Mouse (Mus musculus) stomach, postnatal 0 days (tissue): ENCODE data around the gene Rps6kc1. TPM values are rescaled to one million over a fixed set of nuclear protein-coding genes. Genes with fewer than 3 reads are reported as not detected.

Experiments
- ATAC-seq: fragments of 200-750 bp; cut with Nextera tagmentation; 2 replicates; pipeline ENCODE4 v1.8.0; 2017; ENCODE audit not compliant: low FRiP score, low TSS enrichment
- DNase-seq: peaks from one replicate; pipeline ENCODE4 v3.0.0-alpha.2; 2016; ENCODE audit warnings: low spot score
- H3K27ac ChIP-seq: fragments of 300-500 bp; sonication (generic); replicated peaks from 2 replicates; pipeline ENCODE4 v1.5.1; 2014; ENCODE audit warnings: mild to moderate bottlenecking, control low read depth
- H3K27me3 ChIP-seq: fragments of 300-500 bp; sonication (generic); 2 replicates; pipeline ENCODE4 v1.6.1; 2014; ENCODE audit warnings: low read length; ENCODE audit not compliant: control insufficient read depth, insufficient read depth
- H3K36me3 ChIP-seq: fragments of 300-500 bp; sonication (generic); 2 replicates; pipeline ENCODE4 v1.6.1; 2014; ENCODE audit warnings: low read length, mixed read lengths; ENCODE audit not compliant: control insufficient read depth, insufficient read depth
- H3K4me1 ChIP-seq: fragments of 300-500 bp; sonication (generic); replicated peaks from 2 replicates; pipeline ENCODE4 v1.6.1; 2014; ENCODE audit warnings: antibody characterized with exemption; ENCODE audit not compliant: control insufficient read depth, insufficient read depth
- H3K4me2 ChIP-seq: fragments of 300-500 bp; sonication (generic); replicated peaks from 2 replicates; pipeline ENCODE4 v1.6.1; 2014; ENCODE audit warnings: low read depth, mild to moderate bottlenecking, control low read depth, moderate library complexity
- H3K4me3 ChIP-seq: fragments of 300-500 bp; sonication (generic); 2 replicates; pipeline ENCODE4 v1.5.1; 2014; ENCODE audit warnings: low read depth, low read length, control low read depth
- H3K9ac ChIP-seq: fragments of 300-500 bp; sonication (generic); 2 replicates; pipeline ENCODE4 v1.6.1; 2014; ENCODE audit warnings: mild to moderate bottlenecking, low read length, control low read depth, mixed read lengths
- H3K9me3 ChIP-seq: fragments of 300-500 bp; sonication (generic); 2 replicates; pipeline ENCODE4 v1.6.1; 2016; ENCODE audit warnings: low read length; ENCODE audit not compliant: control insufficient read depth
- CTCF ChIP-seq: IDR thresholded peaks from 2 replicates; pipeline ENCODE4 v1.5.1; 2016; ENCODE audit warnings: antibody characterized with exemption, low read depth, mild to moderate bottlenecking, moderate library complexity
- EP300 ChIP-seq: optimal IDR thresholded peaks from 2 replicates; pipeline ENCODE3; 2016; ENCODE audit warnings: antibody characterized with exemption
- WGBS: fragments of 180-500 bp; shearing (Covaris S2); extraction: QIAGEN DNeasy Blood & Tissue Kit; methylation state at CpG from one replicate; pipeline ENCODE4 v1.1.7; 2014; 5-methylcytosine and 5-hydroxymethylcytosine counted together
- polyA plus RNA-seq: library from polyadenylated mRNA; unstranded; fragments of >200 nt; fragmentation: Nextera tagmentation; extraction: Ambion mirVana; gene quantifications from 2 replicates; pipeline ENCODE4 v1.2.1, GENCODE M21; 2015

Gene Rps6kc1
- polyA plus RNA-seq, 1 experiment from 2014 or later, result 4.5 TPM

DNA sequence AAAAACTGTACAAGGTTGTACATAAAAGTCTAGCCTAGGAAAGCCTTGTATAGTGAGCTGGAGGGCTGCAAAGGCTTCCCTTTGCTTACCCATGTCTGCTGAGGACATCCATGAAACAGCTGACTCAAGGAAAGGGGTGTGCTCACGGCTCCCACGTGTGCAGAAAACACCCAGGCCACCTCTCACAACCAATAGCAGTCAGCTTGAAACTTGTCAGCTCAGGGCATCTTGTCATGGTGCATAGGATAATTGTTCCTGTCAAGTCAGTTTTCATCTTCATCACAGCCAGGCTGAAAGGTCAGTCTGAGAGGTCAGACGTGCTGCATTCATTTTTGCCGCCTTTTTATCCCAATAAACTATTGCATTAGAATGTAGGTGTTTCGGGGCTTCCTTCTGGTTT is 36.4 kb upstream of the Rps6kc1 start:
- Histone ChIP-seq H3K27ac (no peak overlapping the region), H3K9ac (no peak overlapping the region), H3K4me3 (no peak overlapping the region), H3K4me2 (no peak overlapping the region), H3K4me1 (no peaks in the 10 kb centered on the region), H3K36me3 (peaks cover 5% of the 10 kb centered on the region; the same call in 1 of the 2 replicates), H3K9me3 (no peaks in the 10 kb centered on the region), H3K27me3 (no peaks in the 10 kb centered on the region)
- WGBS, result 80% methylated on average over 5 of the region's 5 CpGs
- DNase-seq (no peak), ATAC-seq (no peak)
- TF ChIP-seq EP300 (no peak), CTCF (no peak)

DNA sequence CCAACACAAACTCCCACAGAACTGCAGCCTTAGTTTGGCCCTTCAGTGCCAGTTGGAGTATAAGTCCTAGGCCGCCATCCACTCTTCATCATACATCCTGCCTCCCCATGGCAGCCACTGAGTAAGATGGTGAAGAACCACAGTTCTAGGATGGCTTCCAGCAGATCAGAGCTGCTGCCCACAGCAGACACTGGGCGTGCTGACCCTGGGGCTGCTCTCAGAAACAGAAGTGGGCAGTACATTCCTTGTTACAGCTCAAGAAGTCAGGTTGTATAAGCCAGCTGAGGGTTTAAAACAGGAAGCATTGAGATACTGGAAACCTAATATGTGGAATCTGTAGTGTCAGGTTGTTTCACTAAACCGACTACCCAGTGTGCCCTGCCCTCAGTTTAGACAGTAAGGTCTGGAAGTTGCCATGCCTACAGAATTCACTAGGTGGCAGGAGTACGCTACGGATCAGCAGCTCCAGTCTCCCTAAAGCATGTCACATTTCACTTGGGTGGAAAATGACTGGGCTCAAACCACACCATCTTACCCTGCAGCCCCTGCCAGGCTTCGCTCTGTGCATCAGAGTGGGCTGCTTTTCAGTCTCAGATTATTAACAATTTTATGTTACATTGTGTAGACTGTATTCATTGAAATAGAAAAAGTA is 32.7 kb upstream of the Rps6kc1 start:
- Histone ChIP-seq H3K36me3 (peaks cover 18% of the 10 kb centered on the region; the same call in 1 of the 2 replicates), H3K9ac (no peak overlapping the region), H3K9me3 (no peaks in the 10 kb centered on the region), H3K4me3 (no peak overlapping the region), H3K4me2 (no peak overlapping the region), H3K27ac (no peak overlapping the region), H3K4me1 (no peaks in the 10 kb centered on the region), H3K27me3 (no peaks in the 10 kb centered on the region)
- peak; percentile 89 for ATAC-seq
- WGBS, result 48% methylated on average over 6 of the region's 6 CpGs
- peak; percentile 76 for DNase-seq
- no peak for TF ChIP-seq EP300
- peak; percentile 94 for TF ChIP-seq CTCF

DNA sequence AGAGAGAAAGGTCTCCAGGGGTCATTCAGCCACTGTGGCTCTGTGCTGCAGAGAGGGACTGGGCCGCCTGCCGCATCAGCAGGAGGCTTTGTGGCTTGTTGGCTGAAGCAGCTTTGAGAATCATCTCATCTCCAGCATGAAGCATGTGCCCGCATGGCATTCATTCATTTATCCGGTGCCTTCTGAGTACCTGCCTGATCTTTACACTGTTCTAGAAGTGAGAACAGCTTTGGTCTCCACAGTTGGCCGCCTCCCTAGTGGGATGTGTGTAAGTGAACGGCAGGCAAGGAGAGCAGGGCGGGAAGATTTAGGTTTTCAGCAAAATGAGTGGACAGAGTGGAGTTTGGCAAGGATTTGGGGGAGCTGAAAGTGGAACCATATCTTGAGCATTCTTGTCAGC is 28.2 kb upstream of the Rps6kc1 start:
- DNase-seq, result no peak
- ATAC-seq, result no peak
- no peak overlapping the region for H3K9ac ChIP-seq
- H3K4me1 ChIP-seq, result no peaks in the 10 kb centered on the region
- H3K27me3 ChIP-seq, result no peaks in the 10 kb centered on the region
- H3K4me3 ChIP-seq, result no peak overlapping the region
- no peak for TF ChIP-seq CTCF
- no peak for TF ChIP-seq EP300
- no peak overlapping the region for H3K4me2 ChIP-seq
- H3K27ac ChIP-seq, result no peak overlapping the region
- 95% methylated on average over 7 of the region's 7 CpGs for WGBS
- H3K36me3 ChIP-seq, result peaks cover 24% of the 10 kb centered on the region; the same call in 1 of the 2 replicates
- no peaks in the 10 kb centered on the region for H3K9me3 ChIP-seq

DNA sequence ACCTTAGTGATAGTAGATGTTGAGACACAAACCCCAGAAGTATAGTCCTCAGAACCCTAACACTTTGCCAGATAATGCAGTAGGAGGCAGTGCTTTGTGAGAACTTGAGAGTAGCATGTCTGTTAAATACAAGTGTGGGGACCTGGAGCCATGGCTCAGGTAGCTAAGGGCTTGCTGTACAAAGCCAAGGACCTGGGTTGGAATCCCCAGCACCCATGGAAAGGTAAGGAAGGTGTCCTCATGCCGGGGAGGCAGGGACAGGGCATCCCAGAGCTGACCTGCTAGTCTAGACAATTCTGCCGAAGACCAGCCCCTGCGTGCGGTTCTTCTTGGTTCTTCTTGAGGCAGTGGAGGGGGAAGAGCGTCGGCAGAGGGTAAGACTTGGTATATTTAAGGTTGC is 18.6 kb upstream of the Rps6kc1 start:
- no peak for TF ChIP-seq CTCF
- no peak for TF ChIP-seq EP300
- H3K36me3 ChIP-seq, result no peaks in the 10 kb centered on the region
- no peak overlapping the region for H3K9ac ChIP-seq
- no peak overlapping the region for H3K27ac ChIP-seq
- 63% methylated on average over 6 of the region's 6 CpGs for WGBS
- no peak overlapping the region for H3K4me3 ChIP-seq
- H3K4me2 ChIP-seq, result no peak overlapping the region
- no peak for DNase-seq
- no peaks in the 10 kb centered on the region for H3K4me1 ChIP-seq
- H3K27me3 ChIP-seq, result no peaks in the 10 kb centered on the region
- ATAC-seq, result no peak
- no peaks in the 10 kb centered on the region for H3K9me3 ChIP-seq

DNA sequence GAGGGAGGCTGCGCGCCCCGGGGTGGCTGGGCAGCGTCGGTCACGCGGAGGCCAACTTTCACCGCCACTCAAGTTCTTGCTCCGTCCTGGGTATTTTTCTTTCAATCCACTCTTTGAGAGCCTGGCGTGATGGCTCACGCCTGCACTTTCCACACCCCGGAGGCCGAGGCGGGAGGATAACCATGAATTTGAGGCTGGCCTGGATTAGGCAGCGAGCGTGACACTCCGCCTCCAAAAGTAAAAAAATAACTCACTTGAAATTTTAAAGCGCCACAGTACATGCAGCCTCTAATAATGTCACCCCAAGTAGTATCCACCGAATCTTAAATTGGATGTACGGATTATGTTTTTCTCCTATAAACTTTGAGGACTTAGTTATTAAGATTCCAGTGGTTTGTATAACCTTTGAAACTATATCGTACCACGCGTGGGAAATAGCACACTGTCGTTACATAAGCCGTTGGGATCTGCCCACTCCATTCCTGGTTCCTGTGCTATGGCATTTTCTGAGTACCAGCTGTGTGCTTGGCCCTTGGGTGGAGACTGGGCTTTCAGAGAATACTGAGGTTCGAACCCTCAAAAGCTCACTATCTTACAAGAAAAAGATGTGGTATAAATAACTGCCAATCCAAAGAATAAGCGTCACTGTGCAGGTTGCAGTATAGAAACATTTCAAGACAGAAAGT is 17.6 kb upstream of the Rps6kc1 start:
- no peaks in the 10 kb centered on the region for H3K27me3 ChIP-seq
- H3K9me3 ChIP-seq, result no peaks in the 10 kb centered on the region
- DNase-seq (no peak), ATAC-seq (no peak)
- H3K4me1 ChIP-seq, result no peaks in the 10 kb centered on the region
- no peaks in the 10 kb centered on the region for H3K36me3 ChIP-seq
- peak overlapping the region; percentile 67 for H3K4me2 ChIP-seq
- H3K9ac ChIP-seq, result peak overlapping the region; percentile 82
- WGBS, result 4% methylated on average over 27 of the region's 27 CpGs
- peak overlapping the region; percentile 99 for H3K27ac ChIP-seq
- TF ChIP-seq EP300 (no peak), CTCF (no peak)
- peak overlapping the region; percentile 66 for H3K4me3 ChIP-seq
